Mouse (Mus musculus) E14TG2a.4 (cell line): ENCODE data around the gene Hpcal1.

ENCODE experiments used
- CTCF ChIP-seq: conservative IDR thresholded peaks from 2 replicates; pipeline ENCODE4 v1.5.1; 2014; ENCODE audit warnings: low read length
- NANOG ChIP-seq: IDR thresholded peaks from 2 replicates; pipeline ENCODE4 v1.6.1; 2014; ENCODE audit warnings: borderline replicate concordance, low read length, mixed read lengths
- POU5F1 ChIP-seq: IDR thresholded peaks from 2 replicates; pipeline ENCODE4 v1.6.1; 2014; ENCODE audit warnings: low read length, borderline replicate concordance

DNA sequence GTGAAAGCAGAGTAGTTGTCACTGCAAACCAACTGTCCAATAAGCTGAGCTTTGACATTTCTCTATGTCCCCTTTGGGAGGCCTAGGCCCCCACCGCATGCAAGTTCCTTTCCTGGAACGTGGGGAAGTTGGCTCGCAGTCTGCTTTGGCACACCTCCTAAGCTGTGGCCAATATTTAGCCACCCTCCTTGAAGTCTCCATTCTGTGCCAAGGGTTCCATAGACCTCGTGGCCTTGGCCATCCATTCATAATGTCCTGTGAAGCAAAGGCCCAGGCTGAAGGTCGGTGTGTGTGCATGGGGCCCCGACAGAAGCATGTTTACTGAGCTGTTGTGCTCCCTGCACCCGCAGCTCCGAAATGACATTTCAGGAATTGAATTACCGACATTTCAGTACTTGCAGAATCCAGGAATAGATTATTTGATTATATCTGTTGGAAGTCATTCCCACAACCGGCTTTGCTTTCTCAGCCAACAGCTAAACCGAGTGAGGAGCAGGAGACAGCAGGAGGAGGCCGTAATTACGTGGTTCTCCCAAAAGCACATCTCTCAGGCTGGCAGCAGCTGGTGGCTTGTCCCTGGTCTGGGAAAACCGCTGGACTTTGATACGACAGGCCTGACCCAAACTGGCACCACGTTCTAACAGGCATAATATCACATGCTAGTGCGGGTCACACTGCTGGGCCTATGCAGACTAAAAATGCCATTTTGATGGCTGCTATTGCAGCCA, 51.1 kb downstream of the Hpcal1 start:
- TF ChIP-seq CTCF (no peak), NANOG (no peak), POU5F1 (no peak)
